Mouse (Mus musculus) yolk sac, embryonic 10.5 days (tissue): Measurements from ENCODE around the gene Tdrd3.

Experiments used
- DNase-seq: peaks from one replicate; pipeline ENCODE4 v3.0.0-alpha.2; 2017; ENCODE audit warnings: low spot score

The Tdrd3 gene

DNA sequence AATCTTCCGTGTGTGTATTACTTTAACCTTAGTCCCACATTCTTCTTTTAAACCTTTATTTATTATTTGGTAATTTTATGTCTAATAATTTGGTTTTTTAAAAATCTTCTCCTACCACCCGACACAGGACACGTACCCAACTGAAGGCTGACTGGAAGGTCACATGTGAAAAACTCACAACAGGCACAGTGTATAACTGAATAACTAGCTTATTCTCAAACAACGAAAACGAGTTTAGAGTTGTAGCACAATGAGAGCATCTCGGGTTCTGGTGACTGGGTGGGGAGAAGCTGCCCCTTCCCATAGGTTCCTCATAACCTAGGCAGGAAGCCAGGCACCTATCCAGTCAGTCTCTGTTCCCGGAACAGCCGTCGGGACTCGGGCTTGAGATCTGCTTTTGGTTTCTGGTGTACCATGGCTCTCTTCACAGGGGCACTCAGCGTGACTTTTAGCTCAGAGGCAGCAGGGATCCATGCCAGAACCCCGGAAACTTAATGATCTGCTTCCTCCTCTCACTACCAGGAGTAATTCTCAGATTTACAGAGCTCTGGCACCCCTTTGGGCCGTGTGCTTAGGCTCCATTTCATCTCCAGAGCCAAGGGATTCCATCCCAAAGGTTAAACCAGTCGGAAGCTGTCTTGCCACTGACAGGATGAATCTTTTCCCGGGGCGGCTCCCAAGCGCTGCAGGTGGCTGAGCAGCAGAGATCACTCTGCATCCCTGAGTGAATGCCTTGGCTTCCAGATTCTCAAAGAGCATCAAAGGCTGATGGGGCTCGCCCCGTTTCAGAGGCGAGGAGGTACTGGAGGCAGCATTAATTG is 151.4 kb downstream of the Tdrd3 start:
- DNase-seq, result no peak

DNA sequence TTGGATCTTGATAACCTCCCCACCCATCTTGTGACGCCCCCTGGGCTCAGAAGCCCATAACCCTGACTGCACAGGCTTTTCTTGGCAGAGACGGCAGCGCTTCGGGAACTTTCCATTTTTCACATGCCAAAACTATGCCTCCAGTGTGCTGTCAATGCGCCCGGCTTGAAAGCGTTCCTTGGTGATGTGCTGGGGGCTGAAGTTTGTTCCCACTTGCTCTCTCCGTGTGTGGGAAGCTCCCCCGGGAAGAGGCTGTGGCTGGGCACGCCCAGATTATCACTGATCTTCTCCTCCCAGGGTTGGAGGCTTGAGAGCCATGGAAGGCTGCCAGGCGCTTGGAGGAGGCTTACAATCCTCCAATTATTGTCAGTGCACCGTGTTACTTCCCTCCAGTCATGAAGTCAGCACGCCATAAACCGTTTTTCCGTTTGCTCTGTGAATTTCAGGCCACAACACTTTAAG is 152.0 kb downstream of the Tdrd3 start:
- DNase-seq, result no peak

GRCm38 (mm10) chr14:87569471-87569870 is 153.0 kb downstream of the Tdrd3 start:
- no peak for DNase-seq

DNA sequence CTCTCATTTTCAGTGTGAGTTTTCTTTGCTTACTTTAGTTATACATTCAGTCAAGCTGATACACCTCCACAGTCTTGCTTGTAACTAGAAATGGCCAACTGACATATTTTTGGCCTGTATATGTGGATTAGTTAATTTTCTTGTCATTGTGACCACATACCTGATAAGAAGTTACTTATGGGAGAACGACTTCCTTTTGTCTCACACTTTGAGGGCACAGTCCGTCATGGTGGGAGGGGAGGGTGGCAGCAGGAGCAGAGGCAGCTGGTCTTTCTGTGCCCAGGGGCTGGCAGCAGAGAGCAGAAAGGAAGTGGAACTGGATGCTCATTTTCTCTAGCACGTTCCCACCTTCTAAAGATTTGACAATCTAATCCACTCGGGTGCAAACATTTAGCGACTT is 156.0 kb downstream of the Tdrd3 start:
- DNase-seq, result no peak

GRCm38 (mm10) chr14:87582610-87583009 is 166.2 kb downstream of the Tdrd3 start:
- no peak for DNase-seq
